Mouse (Mus musculus): Measurements from ENCODE around the gene Eif2ak1. TPM values are rescaled to one million over a fixed set of nuclear protein-coding genes. Genes with fewer than 3 reads are reported as not detected.
"Not testable (repeated sequence)": the region's sequence is repeated elsewhere in the genome, so short reads cannot be mapped to it uniquely, and the experiment has no call there.

The Eif2ak1 gene
- total and polyA plus RNA-seq, 3 experiments: 11.9 to 26.7 (median 13.4) TPM

- DNase-seq (ENCODE audit: extremely low read depth): no peak
- Histone ChIP-seq H3K36me3 (replicated peaks in 1 of 2; ENCODE audit: control insufficient read depth in 1 of 2, insufficient read depth in 1 of 2, low read length in 1 of 2) (no peaks in the 10 kb centered on the region), H3K4me2 (ENCODE audit: insufficient read depth, low read depth, poor library complexity, severe bottlenecking) (no peak overlapping the region), H3K79me2 (replicated peaks; ENCODE audit: control insufficient read depth, extremely low read depth, insufficient read depth, poor library complexity, severe bottlenecking) (no peaks in the 10 kb centered on the region), H3K9me3 (replicated peaks; ENCODE audit: low read length) (no peaks in the 10 kb centered on the region), H3K4me1 (ENCODE audit: control insufficient read depth in 1 of 2, insufficient read depth in 2 of 2) (no peaks in the 10 kb centered on the region), H3K27me3 (replicated peaks) (peaks cover 36% of the 10 kb centered on the region), H3K4me3 (replicated peaks in 1 of 3; ENCODE audit: low read depth in 2 of 3, low read length in 2 of 3, poor library complexity in 1 of 3) (no peak overlapping the region), H3K27ac (ENCODE audit: insufficient read depth, low read depth) (no peak overlapping the region), H3K9ac (ENCODE audit: insufficient read depth, low read depth) (no peak overlapping the region)
- TF ChIP-seq MAZ (IDR thresholded peaks at IDR 0.05; ENCODE audit: low read depth, low read length): no peak
- TF ChIP-seq POLR2A (IDR thresholded peaks at IDR 0.05; ENCODE audit: low read depth, low read length): no peak
- TF ChIP-seq NELFE (IDR thresholded peaks at IDR 0.05; ENCODE audit: low read depth, low read length): no peak
- TF ChIP-seq E2F4 (IDR thresholded peaks at IDR 0.05; ENCODE audit: insufficient replicate concordance, low read depth, low read length): no peak
- no peak for TF ChIP-seq ELF1 (IDR thresholded peaks at IDR 0.05; ENCODE audit: low read depth, low read length)
- no peak for TF ChIP-seq HCFC1 (IDR thresholded peaks at IDR 0.05; ENCODE audit: low read depth, low read length)
- TF ChIP-seq MAX (IDR thresholded peaks at IDR 0.05; ENCODE audit: low read length): no peak
- no peak for TF ChIP-seq USF2 (conservative IDR thresholded peaks at IDR 0.05; ENCODE audit: low read depth, low read length)
- no peak for TF ChIP-seq CTCF (conservative IDR thresholded peaks at IDR 0.05 in 1 of 2, IDR thresholded peaks at IDR 0.05 in 1 of 2; ENCODE audit: low read depth in 2 of 2, low read length in 2 of 2)
- TF ChIP-seq USF1 (IDR thresholded peaks at IDR 0.05; ENCODE audit: low read depth, low read length): no peak
- TF ChIP-seq JUND (conservative IDR thresholded peaks at IDR 0.05; ENCODE audit: low read depth, low read length): no peak
- TF ChIP-seq PAX5 (IDR thresholded peaks at IDR 0.05; ENCODE audit: low read length): no peak
- no peak for TF ChIP-seq TBP (conservative IDR thresholded peaks at IDR 0.05; ENCODE audit: low read depth, low read length)
- TF ChIP-seq IRF4 (IDR thresholded peaks at IDR 0.05; ENCODE audit: low read depth, low read length): no peak
- dilution Hi-C loops (cut with MboI; ENCODE audit: extremely low pct_ligation_motif_present, extremely low pct_unique_long_range_greater_than_20kb, low sequenced_read_pairs) (no loop called here), in situ Hi-C loops (cut with MboI; ENCODE audit: low pct_ligation_motif_present, low pct_unique_long_range_greater_than_20kb, low sequenced_read_pairs) (no loop called here)
Observed at GRCm38 (mm10) chr5:143781951-143782350, 35.6 kb upstream of the Eif2ak1 start.

- Histone ChIP-seq H3K79me2 (replicated peaks; ENCODE audit: control insufficient read depth, extremely low read depth, insufficient read depth, poor library complexity, severe bottlenecking) (no peaks in the 10 kb centered on the region), H3K4me1 (ENCODE audit: control insufficient read depth in 1 of 2, insufficient read depth in 2 of 2) (no peaks in the 10 kb centered on the region), H3K27me3 (replicated peaks) (peaks cover 36% of the 10 kb centered on the region), H3K4me2 (ENCODE audit: insufficient read depth, low read depth, poor library complexity, severe bottlenecking) (no peak overlapping the region), H3K36me3 (replicated peaks in 1 of 2; ENCODE audit: control insufficient read depth in 1 of 2, insufficient read depth in 1 of 2, low read length in 1 of 2) (no peaks in the 10 kb centered on the region), H3K27ac (ENCODE audit: insufficient read depth, low read depth) (no peak overlapping the region), H3K9me3 (replicated peaks; ENCODE audit: low read length) (no peaks in the 10 kb centered on the region), H3K4me3 (replicated peaks in 1 of 3; ENCODE audit: low read depth in 2 of 3, low read length in 2 of 3, poor library complexity in 1 of 3) (no peak overlapping the region), H3K9ac (ENCODE audit: insufficient read depth, low read depth) (no peak overlapping the region)
- dilution Hi-C loops (cut with MboI; ENCODE audit: extremely low pct_ligation_motif_present, extremely low pct_unique_long_range_greater_than_20kb, low sequenced_read_pairs) (no loop called here), in situ Hi-C loops (cut with MboI; ENCODE audit: low pct_ligation_motif_present, low pct_unique_long_range_greater_than_20kb, low sequenced_read_pairs) (no loop called here)
- DNase-seq (ENCODE audit: extremely low read depth): no peak
- TF ChIP-seq HCFC1 (IDR thresholded peaks at IDR 0.05; ENCODE audit: low read depth, low read length) (no peak), MXI1 (IDR thresholded peaks at IDR 0.05; ENCODE audit: low read depth, low read length) (no peak), CHD1 (IDR thresholded peaks at IDR 0.05; ENCODE audit: low read depth, low read length) (no peak), SMC3 (IDR thresholded peaks at IDR 0.05; ENCODE audit: low read depth, low read length) (no peak), ZNF384 (IDR thresholded peaks at IDR 0.05; ENCODE audit: low read depth, low read length) (no peak), IRF4 (IDR thresholded peaks at IDR 0.05; ENCODE audit: low read depth, low read length) (no peak), E2F4 (IDR thresholded peaks at IDR 0.05; ENCODE audit: insufficient replicate concordance, low read depth, low read length) (no peak), EP300 (IDR thresholded peaks at IDR 0.05; ENCODE audit: low read length) (no peak), GABPA (IDR thresholded peaks at IDR 0.05; ENCODE audit: insufficient replicate concordance, low read depth, low read length) (no peak), ZC3H11A (IDR thresholded peaks at IDR 0.05; ENCODE audit: low read depth, low read length) (no peak), RCOR1 (conservative IDR thresholded peaks at IDR 0.05; ENCODE audit: low read depth, low read length) (no peak)
Observed at GRCm38 (mm10) chr5:143785391-143785790, 32.2 kb upstream of the Eif2ak1 start.

GRCm38 (mm10) chr5:143801216-143801615 lies 16.4 kb upstream of the Eif2ak1 start:
- H3K4me3 ChIP-seq (replicated peaks in 1 of 3; ENCODE audit: low read depth in 2 of 3, low read length in 2 of 3, poor library complexity in 1 of 3); H3K4me2 ChIP-seq (ENCODE audit: insufficient read depth, low read depth, poor library complexity, severe bottlenecking); H3K9me3 ChIP-seq (replicated peaks; ENCODE audit: low read length); H3K27ac ChIP-seq (ENCODE audit: insufficient read depth, low read depth); H3K36me3 ChIP-seq (replicated peaks in 1 of 2; ENCODE audit: control insufficient read depth in 1 of 2, insufficient read depth in 1 of 2, low read length in 1 of 2); in situ Hi-C loops (cut with MboI; ENCODE audit: low pct_ligation_motif_present, low pct_unique_long_range_greater_than_20kb, low sequenced_read_pairs); dilution Hi-C loops (cut with MboI; ENCODE audit: extremely low pct_ligation_motif_present, extremely low pct_unique_long_range_greater_than_20kb, low sequenced_read_pairs); DNase-seq (ENCODE audit: extremely low read depth); H3K4me1 ChIP-seq (ENCODE audit: control insufficient read depth in 1 of 2, insufficient read depth in 2 of 2); H3K9ac ChIP-seq (ENCODE audit: insufficient read depth, low read depth); H3K27me3 ChIP-seq (replicated peaks); H3K79me2 ChIP-seq (replicated peaks; ENCODE audit: control insufficient read depth, extremely low read depth, insufficient read depth, poor library complexity, severe bottlenecking): not testable (repeated sequence)
